In genomic region chr4:11895857-11896825, GRCm38 (mm10) we compare ENCODE assay signal across 10 mouse cellular contexts.
A peak's percentile ranks its signal among the peaks of the same experiment; 100 is the strongest.
DNase-seq lines count a peak whose midpoint lies in the region; ATAC-seq and TF ChIP-seq lines count a peak whose summit lies in the region.
"Had no signal": no experiment of that assay in that cellular context is flagged by ENCODE, and none has a peak within 500 bp of the region (broad histone marks: within the 10 kb centered on the region; RNA-seq: fewer than 3 reads in every experiment).

No protein-coding gene starts in this region.

- intact Hi-C loops in heart, postnatal 10 days (cut with DNase I) = no loop called here

- H3K4me3 ChIP-seq in liver, postnatal 0 days (ENCODE audit: low read depth, low read length) = no peak overlapping the region
- H3K4me3 ChIP-seq in liver, embryonic 12.5 days = no peak overlapping the region
- H3K4me3 ChIP-seq in myocyte = no peak overlapping the region
- H3K4me3 ChIP-seq: embryonic facial prominence, embryonic 12.5 days; hindbrain, embryonic 15.5 days had no signal

- peak overlapping the region; percentile 17; the same call in 1 of the 2 replicates for H3K27ac ChIP-seq in liver, postnatal 0 days (ENCODE audit: low read depth)
- H3K27ac ChIP-seq in liver, embryonic 12.5 days = no peak overlapping the region
- H3K27ac ChIP-seq: embryonic facial prominence, embryonic 12.5 days; hindbrain, embryonic 15.5 days had no signal

- H3K79me2 ChIP-seq in myocyte (ENCODE audit: control insufficient read depth, insufficient read depth) = no peaks in the 10 kb centered on the region

- no peak overlapping the region for H3K4me2 ChIP-seq in liver, postnatal 0 days (ENCODE audit: low read depth, low read length)
- no peak overlapping the region for H3K4me2 ChIP-seq in liver, embryonic 12.5 days
- peak overlapping the region; percentile 16 for H3K4me2 ChIP-seq in myocyte (ENCODE audit: low read depth)
- H3K4me2 ChIP-seq: embryonic facial prominence, embryonic 12.5 days; hindbrain, embryonic 15.5 days; lung, embryonic 14.5 days had no signal

- no peaks in the 10 kb centered on the region for H3K27me3 ChIP-seq in liver, postnatal 0 days (ENCODE audit: insufficient read depth, low read length)
- no peaks in the 10 kb centered on the region; the same call in 1 of the 2 replicates for H3K27me3 ChIP-seq in liver, embryonic 12.5 days (replicated peaks)
- no peaks in the 10 kb centered on the region for H3K27me3 ChIP-seq in myocyte (ENCODE audit: control insufficient read depth, insufficient read depth, insufficient read length)
- H3K27me3 ChIP-seq: embryonic facial prominence, embryonic 12.5 days; hindbrain, embryonic 15.5 days had no signal

- no peak for TF ChIP-seq CTCF in liver, postnatal 0 days (IDR thresholded peaks at IDR 0.05; ENCODE audit: low read depth)

- WGBS in liver, postnatal 0 days (ENCODE audit: insufficient replicate concordance) = 52% methylated on average over 6 of the region's 6 CpGs
- WGBS in liver, embryonic 12.5 days (ENCODE audit: insufficient replicate concordance) = 54% methylated on average over 6 of the region's 6 CpGs

- no peaks in the 10 kb centered on the region for H3K36me3 ChIP-seq in liver, postnatal 0 days (replicated peaks; ENCODE audit: insufficient read depth, low read length)
- H3K36me3 ChIP-seq in liver, embryonic 12.5 days = no peaks in the 10 kb centered on the region
- H3K36me3 ChIP-seq in myocyte (ENCODE audit: control insufficient read depth, insufficient read depth) = no peaks in the 10 kb centered on the region
- H3K36me3 ChIP-seq: embryonic facial prominence, embryonic 12.5 days; hindbrain, embryonic 15.5 days had no signal

- TF ChIP-seq POLR2A in myocyte (IDR thresholded peaks at IDR 0.05; ENCODE audit: insufficient read length, low read depth) = no peak

- H3K9me3 ChIP-seq in liver, postnatal 0 days (ENCODE audit: low read length) = no peaks in the 10 kb centered on the region
- H3K9me3 ChIP-seq in liver, embryonic 12.5 days (replicated peaks) = no peaks in the 10 kb centered on the region
- H3K9me3 ChIP-seq: embryonic facial prominence, embryonic 12.5 days; hindbrain, embryonic 15.5 days had no signal

- peak; percentile 55 for ATAC-seq in liver, postnatal 0 days
- no peak for ATAC-seq in liver, embryonic 12.5 days

- no peak overlapping the region for H3K9ac ChIP-seq in liver, postnatal 0 days (replicated peaks)
- no peak overlapping the region for H3K9ac ChIP-seq in liver, embryonic 12.5 days
- H3K9ac ChIP-seq: embryonic facial prominence, embryonic 12.5 days; hindbrain, embryonic 15.5 days; lung, embryonic 14.5 days had no signal

- peak; percentile 30 for DNase-seq in liver, postnatal 0 days
- DNase-seq in adrenal gland, adult 8-10 months = peak; percentile 88
- peak; percentile 49 to 50 for DNase-seq in heart, postnatal 10 days
- DNase-seq in cerebellum, adult 11-12 months = no peak
- no peak for DNase-seq in urinary bladder, postnatal 10 days (ENCODE audit: low spot score)
- DNase-seq: lung, embryonic 14.5 days had no signal

- no peak for TF ChIP-seq EP300 in liver, postnatal 0 days (IDR thresholded peaks at IDR 0.05; ENCODE audit: low read depth)

- H3ac ChIP-seq in myocyte (ENCODE audit: control insufficient read depth, insufficient read length) = no peak overlapping the region

- peaks cover 22% of the 10 kb centered on the region for H3K4me1 ChIP-seq in liver, postnatal 0 days (ENCODE audit: insufficient read depth)
- peaks cover 25% of the 10 kb centered on the region for H3K4me1 ChIP-seq in liver, embryonic 12.5 days

TF ChIP-seq in myocyte, 11 proteins besides CTCF, POLR2A, EP300 and RAD21:
- TF ChIP-seq USF1 (IDR thresholded peaks at IDR 0.05; ENCODE audit: low read depth) = no peak
- TF ChIP-seq E2F4 (IDR thresholded peaks at IDR 0.05; ENCODE audit: insufficient read depth) = no peak
- no peak for TF ChIP-seq MYOG (IDR thresholded peaks at IDR 0.05; ENCODE audit: control insufficient read depth in 1 of 3, insufficient read depth in 1 of 3, insufficient read length in 2 of 3, low read depth in 2 of 3)
- TF ChIP-seq TCF3 (IDR thresholded peaks at IDR 0.05; ENCODE audit: insufficient read length, low read depth) = no peak
- TF ChIP-seq MYOD1 (IDR thresholded peaks at IDR 0.05; ENCODE audit: control insufficient read depth in 1 of 3, insufficient read length in 2 of 3, low read depth in 2 of 3) = no peak
- no peak for TF ChIP-seq CEBPB (IDR thresholded peaks at IDR 0.05; ENCODE audit: insufficient read depth, poor library complexity, severe bottlenecking)
- TF ChIP-seq MAX (IDR thresholded peaks at IDR 0.05; ENCODE audit: low read depth) = no peak
- no peak for TF ChIP-seq SRF (IDR thresholded peaks at IDR 0.05; ENCODE audit: control insufficient read depth, insufficient read length, low read depth)
- no peak for TF ChIP-seq REST (IDR thresholded peaks at IDR 0.05; ENCODE audit: insufficient read depth, insufficient read length)

Comparison
In these comparisons a context has a peak if more than half of its experiments do, and no peak if none do; other contexts are left out.
1. DNase-seq: peak in liver, postnatal 0 days (single experiment), adrenal gland, adult 8-10 months (single experiment) and heart, postnatal 10 days (2 of 2); none in cerebellum, adult 11-12 months (single experiment) and urinary bladder, postnatal 10 days (single experiment).